Mouse (Mus musculus) splenic B cell, adult 2 months (primary cell): ENCODE data around the gene Itpr1.
A peak's percentile ranks its signal among the peaks of the same experiment; 100 is the strongest.

Experiments
- DNase-seq: peaks from one replicate; pipeline ENCODE4 v3.0.0-alpha.2; 2011; ENCODE audit warnings: low read depth, low spot score
- H3K27me3 ChIP-seq: 2 replicates; pipeline ENCODE4 v1.6.1; 2012; ENCODE audit warnings: mild to moderate bottlenecking, low read length, moderate library complexity, mixed read lengths; ENCODE audit not compliant: control insufficient read depth, poor library complexity, insufficient read depth, severe bottlenecking
- H3K36me3 ChIP-seq: 2 replicates; pipeline ENCODE4 v1.6.1; 2012; ENCODE audit warnings: mild to moderate bottlenecking, low read length, moderate library complexity, mixed read lengths; ENCODE audit not compliant: control insufficient read depth, poor library complexity, insufficient read depth, severe bottlenecking

Itpr1 gene

DNA sequence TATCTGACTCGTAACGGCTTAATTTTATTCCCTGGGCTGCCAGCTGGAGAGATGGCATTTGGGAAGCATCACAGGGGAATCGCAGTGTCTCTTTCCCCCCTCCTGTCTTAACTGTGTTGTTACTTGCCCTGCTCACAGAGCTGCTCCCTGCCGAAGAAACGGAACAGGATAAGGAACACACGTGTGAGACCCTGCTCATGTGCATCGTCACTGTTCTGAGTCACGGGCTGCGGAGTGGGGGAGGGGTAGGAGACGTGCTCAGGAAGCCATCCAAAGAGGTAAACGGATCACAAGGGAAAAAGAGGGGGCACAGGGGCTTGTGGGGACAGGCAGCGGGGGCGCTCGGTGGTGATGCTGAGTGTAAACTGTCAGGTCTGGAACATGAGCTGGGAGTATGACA is 305.7 kb downstream of the Itpr1 start:
- no peak for DNase-seq

DNA sequence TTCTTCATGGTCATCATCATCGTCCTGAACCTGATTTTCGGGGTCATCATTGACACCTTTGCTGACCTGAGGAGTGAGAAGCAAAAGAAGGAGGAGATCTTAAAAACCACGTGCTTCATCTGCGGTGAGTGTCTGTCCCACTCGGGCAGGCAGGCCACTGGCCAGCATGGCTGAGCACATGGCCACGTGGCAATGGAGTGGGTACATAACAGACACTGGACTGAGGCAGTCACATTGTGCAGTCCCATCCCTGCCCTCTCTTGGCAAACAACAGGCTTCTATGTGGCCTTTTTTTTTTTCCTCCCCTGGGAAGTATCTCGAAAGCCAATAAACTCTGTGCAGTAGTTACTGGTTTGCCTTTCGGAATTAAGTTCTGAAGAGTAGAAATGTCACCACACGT is 306.4 kb downstream of the Itpr1 start:
- no peak for DNase-seq
- peaks cover 19% of the 10 kb centered on the region for H3K36me3 ChIP-seq
- H3K27me3 ChIP-seq = no peaks in the 10 kb centered on the region

More for the DNA sequence above, 305.7 kb downstream of the Itpr1 start:
- H3K27me3 ChIP-seq = no peaks in the 10 kb centered on the region
- H3K36me3 ChIP-seq = peaks cover 25% of the 10 kb centered on the region

- no peak for DNase-seq
- H3K27me3 ChIP-seq = no peaks in the 10 kb centered on the region
- peaks cover 9% of the 10 kb centered on the region for H3K36me3 ChIP-seq
Measured at GRCm38 (mm10) chr6:108523956-108524616, 311.2 kb downstream of the Itpr1 start.

GRCm38 (mm10) chr6:108524617-108525010 is 311.7 kb downstream of the Itpr1 start:
- Histone ChIP-seq H3K36me3 (peaks cover 10% of the 10 kb centered on the region), H3K27me3 (no peaks in the 10 kb centered on the region)
- no peak for DNase-seq

- no peak for DNase-seq
- peaks cover 8% of the 10 kb centered on the region for H3K36me3 ChIP-seq
Measured at GRCm38 (mm10) chr6:108527560-108527959, 314.7 kb downstream of the Itpr1 start.

GRCm38 (mm10) chr6:108527993-108528392 is 315.1 kb downstream of the Itpr1 start:
- Histone ChIP-seq H3K36me3 (peaks cover 8% of the 10 kb centered on the region), H3K27me3 (no peaks in the 10 kb centered on the region)
- DNase-seq = no peak

More at GRCm38 (mm10) chr6:108527560-108527959, 314.7 kb downstream of the Itpr1 start:
- no peaks in the 10 kb centered on the region for H3K27me3 ChIP-seq

DNA sequence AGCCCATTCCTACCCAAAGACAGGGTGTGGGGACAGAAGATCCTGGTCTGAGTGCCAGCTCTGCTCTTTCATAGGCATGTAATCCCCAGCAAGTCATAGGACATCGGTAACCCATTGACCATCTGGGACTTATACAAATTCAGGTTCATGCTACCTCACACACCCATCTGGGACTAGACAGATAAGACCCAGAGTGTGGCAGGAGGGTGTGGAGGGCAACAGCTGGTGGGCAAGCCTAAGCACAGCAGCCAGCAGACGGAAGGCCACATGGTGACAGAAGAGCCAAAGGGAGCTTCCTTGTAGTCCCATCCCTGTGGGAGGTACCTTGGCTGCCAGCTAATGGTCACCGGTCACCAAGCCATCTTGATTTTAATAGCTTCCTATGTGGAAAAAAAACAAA is 316.3 kb downstream of the Itpr1 start:
- H3K27me3 ChIP-seq = no peaks in the 10 kb centered on the region
- peaks cover 4% of the 10 kb centered on the region for H3K36me3 ChIP-seq
- DNase-seq = no peak

GRCm38 (mm10) chr6:108530781-108531323 is 318.0 kb downstream of the Itpr1 start:
- peaks cover 2% of the 10 kb centered on the region for H3K36me3 ChIP-seq
- DNase-seq = no peak
- H3K27me3 ChIP-seq = no peaks in the 10 kb centered on the region

- peaks cover 2% of the 10 kb centered on the region for H3K36me3 ChIP-seq
- no peaks in the 10 kb centered on the region for H3K27me3 ChIP-seq
- peak; percentile 47 for DNase-seq
Measured at GRCm38 (mm10) chr6:108531324-108532311, 318.7 kb downstream of the Itpr1 start.

GRCm38 (mm10) chr6:108532486-108533179 is 319.7 kb downstream of the Itpr1 start:
- DNase-seq = no peak
- peaks cover 2% of the 10 kb centered on the region for H3K36me3 ChIP-seq
- H3K27me3 ChIP-seq = no peaks in the 10 kb centered on the region

- no peak for DNase-seq
- Histone ChIP-seq H3K36me3 (peaks cover 2% of the 10 kb centered on the region; the same call in 1 of the 2 replicates), H3K27me3 (no peaks in the 10 kb centered on the region)
Measured at GRCm38 (mm10) chr6:108534139-108534538, 321.2 kb downstream of the Itpr1 start.

DNA sequence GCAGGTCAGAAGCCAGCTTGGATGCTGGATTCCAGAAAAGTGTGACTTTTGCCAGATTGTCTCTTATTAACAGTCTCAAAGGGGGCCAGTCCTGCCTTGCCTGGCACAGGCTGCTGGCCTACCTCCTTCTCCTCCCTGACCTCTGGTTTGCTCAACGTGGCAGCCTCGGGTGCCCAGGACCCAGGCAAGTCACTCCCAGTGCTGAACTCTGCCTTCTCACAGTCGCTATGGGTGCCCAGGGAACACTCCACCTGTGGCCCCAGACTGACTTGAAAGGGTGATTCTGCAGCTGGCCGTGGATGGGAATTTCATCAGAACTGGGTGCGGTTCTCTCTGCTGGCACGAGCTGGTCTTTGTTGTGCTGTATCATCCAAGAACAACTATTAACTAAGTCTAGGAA is 321.7 kb downstream of the Itpr1 start:
- H3K27me3 ChIP-seq = peaks cover under 1% of the 10 kb centered on the region; the same call in 1 of the 2 replicates
- no peak for DNase-seq
- no peaks in the 10 kb centered on the region for H3K36me3 ChIP-seq

DNA sequence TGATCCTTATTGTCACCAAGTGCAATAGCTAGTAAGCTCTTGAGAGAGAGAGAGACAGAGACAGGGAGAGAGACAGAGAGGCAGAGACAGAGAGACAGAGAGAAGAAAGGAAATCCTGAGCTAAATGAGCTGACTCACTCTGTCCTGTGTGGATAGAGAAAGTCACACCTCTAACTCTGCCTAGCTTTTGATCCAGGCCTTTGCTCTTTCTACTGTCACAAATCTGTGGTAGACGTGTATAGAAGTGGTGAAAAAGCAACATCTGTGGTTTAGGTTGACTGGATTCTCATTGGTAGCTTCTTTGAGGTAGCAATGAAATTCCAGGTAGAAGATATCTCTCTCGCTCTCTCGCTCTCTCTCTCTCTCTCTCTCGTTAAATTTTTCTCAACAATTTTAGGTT is 322.4 kb downstream of the Itpr1 start:
- H3K27me3 ChIP-seq = peaks cover 2% of the 10 kb centered on the region; the same call in 1 of the 2 replicates
- no peak for DNase-seq
- H3K36me3 ChIP-seq = no peaks in the 10 kb centered on the region

DNA sequence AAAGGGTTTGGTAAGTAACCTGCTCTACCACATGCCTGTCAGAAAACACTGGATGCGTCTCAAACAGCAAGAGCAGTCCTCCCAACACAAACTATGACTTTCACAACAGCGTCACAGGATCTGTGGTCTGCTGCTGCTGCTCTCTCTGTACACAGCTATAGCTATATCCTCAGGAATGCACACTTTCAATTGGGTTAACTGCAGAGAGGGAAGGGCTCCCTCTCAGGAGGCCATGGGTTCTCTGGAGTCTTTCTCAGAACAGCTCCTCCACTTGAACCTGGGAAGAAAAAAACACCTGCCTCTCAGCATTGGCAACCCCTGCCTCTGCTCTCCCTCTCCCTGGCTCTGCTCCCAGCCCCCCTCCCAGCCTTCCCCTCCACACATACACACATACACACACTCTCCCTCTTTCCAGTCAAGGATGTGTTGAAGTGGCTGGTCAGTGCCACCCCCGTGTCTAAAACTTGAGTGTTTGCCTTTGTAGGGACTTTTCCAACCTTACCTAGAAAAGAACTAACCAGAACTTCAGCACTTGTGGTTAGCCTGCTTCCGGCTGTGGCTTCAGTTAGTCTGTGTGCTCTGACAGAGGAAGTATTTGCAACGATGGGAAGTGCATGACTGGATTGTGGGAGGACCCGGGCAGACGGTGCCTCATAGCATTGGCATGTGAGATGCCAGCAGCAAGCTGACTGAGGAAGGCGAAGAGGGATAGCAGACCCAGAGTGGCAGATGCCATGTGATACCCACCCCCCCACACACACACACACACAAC is 323.8 kb downstream of the Itpr1 start:
- peak; percentile 78 for DNase-seq
- H3K27me3 ChIP-seq = peaks cover 2% of the 10 kb centered on the region; the same call in 1 of the 2 replicates
- no peaks in the 10 kb centered on the region; the same call in none of the 2 replicates for H3K36me3 ChIP-seq
